Mouse (Mus musculus): ENCODE measurements around the gene Hmgb2. TPM values are rescaled to one million over a fixed set of nuclear protein-coding genes. Genes with fewer than 3 reads are reported as not detected.
"Not testable (repeated sequence)": the region's sequence is repeated elsewhere in the genome, so short reads cannot be mapped to it uniquely, and the experiment has no call there.

The Hmgb2 gene
- total RNA-seq, 2 experiments from 2014 or later, result 8.6 to 12.6 TPM

DNA sequence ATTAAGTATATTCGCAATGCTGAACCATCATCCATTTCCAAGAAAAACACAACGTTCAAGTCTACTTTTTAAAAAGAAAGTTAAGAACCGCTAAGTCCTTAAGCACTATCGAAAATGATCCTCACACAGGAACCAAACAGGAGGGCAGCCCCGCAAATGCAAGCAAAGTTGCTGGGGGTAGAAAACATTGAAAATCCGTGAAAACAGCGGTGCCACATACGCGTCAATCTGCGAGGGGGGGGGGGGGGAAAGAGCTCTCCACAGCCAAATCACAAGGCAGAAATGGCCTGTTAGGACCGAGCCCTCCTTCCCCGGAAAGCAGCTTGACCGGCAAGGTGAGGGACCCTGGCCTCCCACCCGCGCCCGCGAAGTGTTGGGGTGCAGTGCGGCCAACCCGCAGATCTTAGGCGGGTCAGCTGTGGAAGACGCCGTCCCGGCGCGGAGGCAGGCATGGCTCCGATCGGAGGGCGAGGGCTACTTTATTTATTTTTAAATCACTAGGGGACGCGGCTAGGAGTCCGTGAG is 854 bp upstream of the Hmgb2 start:
- DNase-seq, result peak in 1 of 2 experiments; percentile 35

DNA sequence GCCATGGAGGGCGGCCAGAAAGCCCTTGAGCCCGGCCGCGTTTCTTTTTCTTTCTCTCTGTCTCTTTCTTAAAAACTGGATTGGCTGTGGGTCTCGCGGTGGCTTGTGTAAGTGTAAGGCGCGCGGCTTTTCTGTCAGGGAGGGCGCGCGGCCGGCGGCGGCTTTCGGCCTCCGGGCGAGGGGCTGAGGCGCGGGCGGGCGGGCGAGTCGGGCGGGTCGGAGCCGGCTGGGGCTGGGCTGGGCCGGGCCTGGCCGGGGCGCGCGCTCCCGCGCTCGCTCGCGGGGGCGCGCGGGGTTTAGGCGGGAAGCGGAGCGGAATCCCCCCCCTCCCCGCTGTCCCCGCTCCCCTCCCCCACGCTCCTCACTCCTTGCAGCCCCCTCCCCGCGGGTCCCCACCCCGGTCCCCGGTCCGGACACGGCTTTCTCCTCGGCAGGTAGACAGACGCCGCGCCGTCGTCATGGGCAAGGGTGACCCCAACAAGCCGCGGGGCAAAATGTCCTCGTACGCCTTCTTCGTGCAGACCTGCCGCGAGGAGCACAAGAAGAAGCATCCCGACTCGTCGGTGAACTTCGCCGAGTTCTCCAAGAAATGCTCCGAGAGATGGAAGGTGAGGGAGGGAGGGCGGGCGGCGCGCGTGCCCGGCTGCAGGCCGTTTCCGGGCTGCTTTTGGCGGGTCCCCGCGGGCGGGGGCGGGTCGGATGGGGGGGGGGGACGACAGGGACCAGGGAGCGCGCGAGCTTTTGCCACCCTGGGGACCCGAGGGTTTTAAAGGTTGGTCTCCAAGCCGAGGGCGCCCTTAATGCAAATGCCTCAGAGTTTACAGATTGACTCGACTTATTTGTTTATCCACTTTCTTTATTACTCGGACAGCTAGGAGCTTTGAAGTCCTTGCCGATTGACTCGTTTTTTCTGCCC is 692 bp downstream of the Hmgb2 start:
- DNase-seq, result peak; percentile 27 to 47

DNA sequence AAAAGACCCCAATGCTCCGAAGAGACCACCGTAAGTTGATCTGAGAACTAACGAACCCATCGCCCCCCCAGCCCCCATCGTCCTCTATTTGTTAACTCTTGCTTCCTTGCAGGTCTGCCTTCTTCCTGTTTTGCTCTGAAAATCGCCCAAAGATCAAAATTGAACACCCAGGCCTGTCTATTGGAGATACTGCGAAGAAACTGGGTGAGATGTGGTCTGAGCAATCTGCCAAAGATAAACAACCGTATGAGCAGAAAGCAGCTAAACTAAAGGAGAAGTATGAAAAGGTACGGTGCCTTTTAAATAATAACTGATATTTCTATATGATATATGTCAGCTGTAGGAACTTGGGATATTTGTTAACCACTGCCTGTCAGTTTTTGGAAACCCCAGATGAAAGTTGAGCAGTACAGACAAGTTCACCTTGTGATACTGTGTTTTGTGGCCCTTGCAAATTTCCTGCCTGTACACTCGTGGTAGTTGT is 1.5 kb downstream of the Hmgb2 start:
- DNase-seq, result not testable (repeated sequence)

DNA sequence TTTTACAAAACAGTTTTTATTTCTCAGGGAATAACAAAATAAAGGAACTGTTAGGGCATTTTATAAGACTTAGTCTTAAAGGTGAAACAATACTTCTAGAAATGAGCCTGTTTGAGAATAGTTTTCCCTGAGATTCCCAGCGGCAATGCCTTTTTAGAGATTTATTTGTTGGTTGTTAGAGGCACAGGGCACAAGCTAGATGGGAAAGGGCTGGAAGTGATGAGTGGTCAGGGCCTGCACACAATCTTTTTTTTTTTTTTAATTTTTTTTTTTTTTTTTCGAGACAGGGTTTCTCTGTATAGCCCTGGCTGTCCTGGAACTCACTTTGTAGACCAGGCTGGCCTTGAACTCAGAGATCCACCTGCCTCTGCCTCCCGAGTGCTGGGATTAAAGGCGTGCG is 5.0 kb downstream of the Hmgb2 start:
- not testable (repeated sequence) for DNase-seq

DNA sequence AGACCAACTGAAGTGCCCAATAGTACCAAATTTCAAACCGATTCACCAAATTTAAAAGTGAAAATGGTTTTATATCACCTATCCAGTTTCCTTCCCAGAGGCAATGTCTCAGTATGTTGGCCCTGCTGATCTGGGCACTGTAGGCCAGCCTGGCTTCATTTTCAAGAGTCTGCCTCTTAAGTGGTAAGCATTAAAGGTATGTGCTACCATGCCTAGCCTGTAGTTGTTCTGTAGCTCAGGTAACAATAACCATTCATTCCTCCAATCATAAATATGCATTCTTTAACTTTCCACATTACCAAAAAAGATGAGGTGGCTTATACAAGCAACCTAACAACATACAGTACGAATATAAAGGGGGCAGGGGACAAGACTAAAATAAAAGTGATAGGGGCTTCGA is 6.0 kb downstream of the Hmgb2 start:
- no peak for DNase-seq

DNA sequence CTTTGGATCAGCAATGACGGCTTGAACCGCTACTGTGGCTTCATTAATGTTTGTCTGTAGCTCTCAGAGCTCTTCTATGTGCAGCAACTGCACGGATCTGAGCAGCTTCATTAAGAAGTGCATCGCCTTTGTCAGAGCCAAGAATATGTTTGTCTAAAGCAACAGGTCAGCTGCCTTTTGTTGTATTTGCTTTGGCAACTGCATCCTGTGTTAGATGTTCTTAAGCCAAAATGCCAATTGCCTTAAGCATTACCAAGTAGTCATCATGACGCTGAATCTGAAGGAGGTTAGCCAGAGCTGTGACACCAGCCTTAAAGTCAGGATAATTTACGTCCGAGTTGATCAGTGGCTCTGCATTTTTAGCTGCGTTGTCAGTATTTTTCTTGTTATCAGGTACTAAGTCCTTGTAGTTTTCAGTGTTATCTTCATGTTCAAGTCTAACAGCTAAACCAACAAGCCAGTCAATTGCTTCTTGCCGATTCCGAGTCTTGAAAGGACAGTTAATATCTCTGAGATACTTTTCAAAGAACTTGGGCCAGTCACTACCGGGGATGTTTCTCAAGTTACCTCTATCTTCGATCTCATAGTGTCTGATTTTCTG is 8.6 kb downstream of the Hmgb2 start:
- no peak for DNase-seq

DNA sequence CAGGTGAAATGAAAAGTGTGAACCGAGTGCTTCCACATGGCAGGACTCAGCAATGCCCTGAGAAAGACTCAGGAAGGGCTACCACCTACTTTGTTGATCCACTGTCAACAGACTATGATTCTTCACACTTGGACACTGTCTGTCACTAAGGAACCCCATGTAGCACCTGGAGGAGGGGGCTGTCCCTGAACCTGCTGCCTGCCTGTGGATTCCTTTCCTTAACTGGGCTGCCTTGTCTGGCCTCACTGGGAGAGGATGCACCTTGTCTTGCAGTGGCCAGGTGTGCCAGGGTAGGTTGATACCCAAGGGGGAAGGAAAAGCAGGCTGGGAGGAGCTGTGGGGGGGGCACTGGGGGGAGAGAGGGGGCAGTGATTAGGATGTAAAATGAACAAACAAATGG is 16.3 kb downstream of the Hmgb2 start:
- DNase-seq, result no peak

DNA sequence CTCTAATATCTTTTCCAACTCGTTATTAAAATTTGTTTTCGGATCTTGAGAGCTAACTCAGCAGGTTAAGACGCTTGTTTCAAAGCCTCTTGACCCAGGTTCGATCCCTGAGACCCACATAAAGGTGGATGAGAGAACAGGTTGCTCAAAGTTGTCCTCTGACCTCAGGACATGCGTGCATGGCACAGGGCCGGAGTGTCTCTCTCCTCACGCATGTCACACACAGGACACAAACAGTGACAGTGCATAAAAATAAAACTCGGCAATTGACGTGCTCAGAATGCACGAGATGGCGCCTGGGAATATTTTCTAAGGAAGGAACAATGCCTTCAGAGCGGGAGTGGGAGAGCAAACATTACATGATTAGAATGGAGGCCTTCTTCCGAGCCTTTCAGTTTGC is 18.5 kb downstream of the Hmgb2 start:
- no peak for DNase-seq

DNA sequence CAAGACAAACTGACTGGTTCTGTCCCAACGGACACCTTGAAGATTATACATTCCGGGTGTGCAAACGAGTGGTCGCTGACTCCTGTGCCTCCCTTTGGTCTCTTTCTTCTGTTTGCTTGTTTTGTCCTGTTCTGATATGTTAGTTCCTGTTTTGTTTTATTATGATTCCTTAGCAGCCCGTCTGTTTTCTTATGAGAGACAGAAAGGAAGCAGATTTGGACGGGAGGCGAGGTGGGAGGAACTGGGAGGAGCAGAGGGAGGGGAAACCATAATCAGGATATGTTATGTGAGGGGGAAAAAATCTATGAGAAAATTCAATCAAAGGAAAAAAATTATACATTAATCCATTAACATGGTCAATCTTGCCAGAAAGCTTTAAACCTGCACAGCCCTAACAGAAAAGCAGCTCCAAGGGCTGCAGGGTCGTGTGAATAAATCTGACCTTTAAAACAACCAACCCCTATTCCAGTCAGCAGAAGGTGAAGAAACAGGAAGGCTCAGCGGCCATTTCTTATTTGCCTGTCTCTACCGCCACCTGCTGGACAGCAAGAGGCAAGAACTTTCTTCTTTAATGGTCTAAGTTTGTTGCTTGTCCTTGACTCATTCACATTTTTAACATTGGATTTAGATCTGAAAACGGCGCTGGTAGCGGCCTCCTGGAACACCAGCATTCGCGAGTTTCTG is 19.1 kb downstream of the Hmgb2 start:
- DNase-seq, result peak; percentile 90 to 93

DNA sequence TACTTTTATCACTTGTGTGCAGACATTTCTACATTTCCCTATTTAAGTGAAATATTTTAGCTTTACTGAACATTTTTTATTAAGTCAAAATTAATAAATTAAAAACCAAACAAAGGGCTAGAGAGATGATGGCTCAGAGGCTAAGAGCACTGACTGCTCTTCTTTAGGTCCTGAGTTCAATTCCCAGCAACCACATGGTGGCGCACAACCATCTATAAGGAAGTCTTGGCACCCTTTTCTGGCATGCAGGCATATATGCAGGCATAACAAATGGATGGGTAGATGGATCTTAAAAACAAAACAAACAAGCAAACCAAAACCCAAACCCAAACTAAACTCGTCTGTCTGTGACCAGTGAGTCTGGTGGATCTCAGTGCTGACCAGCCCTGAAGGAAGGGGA is 20.5 kb downstream of the Hmgb2 start:
- no peak for DNase-seq

DNA sequence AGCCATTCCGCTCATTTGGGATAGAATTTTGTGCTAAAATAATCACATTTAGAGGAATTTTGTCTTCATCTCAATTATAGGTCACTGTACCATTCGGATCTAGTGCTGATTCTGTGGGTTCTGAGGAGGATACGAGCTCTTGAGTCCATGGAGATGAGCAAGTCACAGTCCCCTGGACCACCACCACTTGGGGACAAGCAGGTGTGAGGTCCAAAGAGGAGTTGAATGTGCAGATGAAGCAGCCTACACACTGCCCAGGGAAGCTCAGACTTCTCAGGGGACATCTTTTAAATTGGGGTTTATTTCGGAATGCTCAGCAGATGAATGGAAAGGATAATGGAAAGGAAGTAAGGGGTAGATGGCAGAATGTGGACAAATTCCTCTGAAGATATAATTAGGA is 21.4 kb downstream of the Hmgb2 start:
- no peak for DNase-seq

DNA sequence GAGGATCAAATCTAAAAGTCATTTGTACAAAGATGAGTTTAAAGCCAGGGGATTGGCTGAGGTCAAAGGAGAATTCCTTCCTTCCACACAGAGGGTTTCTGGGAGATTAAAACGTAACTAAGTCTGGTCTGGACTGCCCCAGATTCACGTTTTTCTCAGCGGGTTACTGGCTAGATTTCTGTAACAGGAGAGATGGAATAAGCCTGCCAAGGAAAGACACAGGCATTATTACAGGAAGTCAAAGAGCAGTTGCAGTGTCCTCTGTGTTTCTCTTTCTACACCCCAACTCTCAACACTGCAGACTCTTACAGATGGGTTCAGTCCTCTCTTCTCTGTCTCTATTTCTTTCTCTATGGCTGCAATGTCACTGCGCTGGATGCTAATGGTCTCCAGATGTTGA is 22.8 kb downstream of the Hmgb2 start:
- no peak for DNase-seq

DNA sequence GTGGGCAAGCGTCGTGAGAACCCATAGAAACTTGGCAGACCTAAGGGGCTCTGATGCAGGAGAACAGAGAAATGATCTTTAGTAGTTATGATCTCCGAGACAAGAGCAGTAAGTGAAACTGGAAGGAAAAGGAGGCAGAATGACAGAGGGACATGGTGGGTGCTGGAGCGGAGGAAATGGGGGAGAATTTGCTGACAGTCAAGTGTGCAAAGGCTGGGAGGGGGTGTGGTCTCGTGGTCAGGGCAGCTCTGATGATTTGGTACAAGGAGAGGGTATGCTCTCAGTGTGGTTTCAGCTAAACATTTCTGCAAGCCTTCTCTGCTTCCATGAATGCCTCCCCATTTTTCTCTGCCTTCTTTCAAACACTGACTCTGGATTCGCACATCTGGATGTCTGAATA is 24.5 kb downstream of the Hmgb2 start:
- DNase-seq, result no peak

DNA sequence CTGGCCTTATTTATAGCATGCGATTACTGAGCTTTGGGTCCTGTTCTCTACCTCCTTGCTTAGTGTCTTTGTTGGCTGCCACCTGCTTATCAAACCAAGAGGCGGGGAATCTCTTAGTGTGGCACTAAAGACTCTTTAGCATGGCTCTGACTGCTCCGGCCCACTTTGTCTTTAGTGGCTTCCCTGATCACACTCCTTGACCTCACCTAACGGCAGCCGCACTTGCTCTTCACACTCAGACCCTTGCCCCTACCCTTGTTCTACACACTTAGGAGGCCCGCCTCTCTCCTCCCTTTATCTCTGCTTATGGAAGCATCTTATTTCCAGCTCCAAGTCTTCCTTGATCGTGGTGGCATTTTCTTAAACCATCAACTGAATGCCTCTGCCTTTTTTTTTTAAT is 26.9 kb downstream of the Hmgb2 start:
- DNase-seq, result no peak

DNA sequence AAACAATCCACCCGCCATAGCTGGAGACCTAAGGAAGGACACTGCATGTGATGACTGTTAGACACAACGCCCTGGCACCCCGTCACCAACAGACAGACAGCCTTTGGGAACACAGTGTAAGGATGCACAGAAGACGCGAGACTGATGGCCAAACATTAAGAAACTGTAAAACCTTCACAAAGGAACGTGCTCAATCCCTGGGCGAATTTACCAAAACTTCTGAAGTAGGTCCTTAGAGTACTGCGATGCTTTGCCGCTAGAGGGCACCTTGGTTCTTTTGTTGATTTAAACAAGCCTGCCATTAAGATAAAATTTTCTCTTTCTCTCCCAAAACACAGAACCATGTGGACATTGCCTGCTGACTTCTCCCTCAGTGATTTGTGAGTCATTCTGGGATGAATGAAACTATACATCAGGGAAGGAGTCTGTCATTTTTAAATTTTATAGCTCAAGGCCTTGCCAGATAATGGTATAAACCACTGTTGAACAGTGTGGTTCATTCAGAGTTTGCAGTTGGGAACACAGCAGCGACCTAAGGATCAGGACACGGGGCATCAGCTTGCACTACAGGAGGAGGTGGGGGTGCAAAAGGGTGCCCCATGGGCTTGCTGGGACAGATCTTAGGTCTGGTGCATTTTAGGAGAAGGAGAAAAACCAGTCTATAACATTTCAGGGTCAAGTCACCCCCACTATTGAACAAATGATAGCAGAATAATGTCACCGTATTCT is 28.6 kb downstream of the Hmgb2 start:
- peak; percentile 58 to 86 for DNase-seq

DNA sequence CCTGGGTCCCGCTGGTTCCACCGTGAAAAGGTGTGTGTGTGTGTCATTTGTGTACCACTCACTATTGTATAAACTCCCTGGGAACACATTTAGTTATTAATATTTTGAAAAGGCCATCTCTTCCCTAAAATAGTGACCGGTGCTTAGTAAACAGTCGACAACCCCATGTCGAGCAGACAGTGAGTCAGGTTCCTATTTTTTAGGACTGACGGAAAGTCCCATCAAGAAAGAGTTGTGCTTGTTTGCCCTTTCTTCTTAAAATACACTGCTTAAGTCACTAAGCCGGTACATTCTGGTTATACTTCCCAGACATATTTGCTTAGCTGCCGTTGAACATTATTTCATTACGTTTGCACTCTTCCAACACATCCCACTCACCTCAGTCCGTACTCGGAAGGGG is 29.2 kb downstream of the Hmgb2 start:
- DNase-seq, result no peak

DNA sequence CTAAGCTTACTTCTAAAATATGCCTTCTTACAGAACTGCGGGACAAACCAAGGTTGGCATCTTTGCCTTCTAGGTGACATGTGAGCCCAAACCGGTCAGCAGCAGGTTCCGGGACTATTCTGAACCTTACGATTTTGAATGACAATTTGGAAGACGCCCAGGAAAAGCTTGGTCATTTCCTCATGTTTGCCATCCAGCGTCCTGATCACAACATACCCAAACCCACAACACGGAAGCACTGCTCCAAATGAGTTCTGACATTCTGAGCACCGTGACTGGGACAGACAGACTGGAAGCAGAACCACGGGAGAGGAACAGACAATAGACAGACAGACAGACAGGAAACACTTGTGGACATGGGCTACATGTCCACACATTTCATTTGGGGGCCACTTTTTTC is 29.7 kb downstream of the Hmgb2 start:
- peak in 1 of 2 experiments; percentile 17 for DNase-seq

DNA sequence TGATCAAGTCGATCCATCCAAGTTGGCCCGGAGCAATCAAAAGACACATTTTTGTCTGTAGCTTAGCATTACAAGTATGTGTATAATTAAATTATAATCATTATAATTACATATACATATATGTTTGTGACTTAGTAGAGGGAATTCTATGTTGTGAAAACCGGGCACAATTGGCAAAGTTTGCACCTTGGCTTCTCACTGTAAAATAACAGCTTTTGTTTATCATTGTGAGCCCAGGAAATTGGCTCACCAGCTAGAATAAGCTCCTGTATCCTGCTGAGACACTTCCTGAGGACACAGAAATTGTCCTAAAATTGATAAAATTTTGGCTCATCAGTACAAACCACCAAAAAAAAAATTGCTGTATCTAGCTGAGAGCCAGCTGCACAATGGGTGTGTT is 34.7 kb downstream of the Hmgb2 start:
- DNase-seq, result no peak

DNA sequence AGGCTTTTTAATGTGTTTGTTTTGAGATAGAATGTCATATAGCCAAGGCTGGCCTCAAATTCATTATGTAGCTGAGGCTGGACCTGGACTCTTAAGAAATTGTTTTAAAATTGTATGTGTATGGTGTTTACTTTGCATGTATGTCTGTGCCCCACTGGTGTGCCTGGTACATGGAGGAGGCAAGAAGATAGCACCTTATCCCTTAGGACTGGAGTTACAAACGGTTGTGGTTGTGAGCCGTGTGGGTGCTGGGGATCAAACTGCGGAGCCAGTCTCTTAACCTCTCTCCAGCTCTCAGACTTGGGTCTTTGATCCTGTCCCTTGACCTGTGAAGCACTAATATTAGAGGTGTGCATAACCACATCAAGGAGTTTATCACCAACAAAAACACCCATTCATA is 35.1 kb downstream of the Hmgb2 start:
- no peak for DNase-seq

DNA sequence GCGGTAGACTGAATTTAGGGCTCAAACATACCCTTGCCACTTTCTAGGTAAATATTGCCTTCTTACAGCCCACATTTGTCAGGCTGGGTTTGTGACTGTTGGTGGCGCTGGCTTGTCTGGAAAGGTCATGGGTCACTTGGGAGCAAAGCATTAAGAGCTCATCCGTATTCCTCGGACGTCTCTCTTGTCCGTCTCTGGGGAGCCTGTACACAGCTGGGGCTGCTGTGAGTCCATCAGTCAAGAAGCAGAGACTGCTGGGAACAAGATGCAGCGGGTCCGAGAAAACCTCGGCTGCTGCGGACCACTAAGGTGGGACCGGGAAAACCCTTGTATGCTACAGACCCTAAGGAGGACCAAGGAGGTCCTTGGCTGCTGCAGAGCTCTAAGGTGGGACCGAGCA is 35.9 kb downstream of the Hmgb2 start:
- DNase-seq, result no peak

DNA sequence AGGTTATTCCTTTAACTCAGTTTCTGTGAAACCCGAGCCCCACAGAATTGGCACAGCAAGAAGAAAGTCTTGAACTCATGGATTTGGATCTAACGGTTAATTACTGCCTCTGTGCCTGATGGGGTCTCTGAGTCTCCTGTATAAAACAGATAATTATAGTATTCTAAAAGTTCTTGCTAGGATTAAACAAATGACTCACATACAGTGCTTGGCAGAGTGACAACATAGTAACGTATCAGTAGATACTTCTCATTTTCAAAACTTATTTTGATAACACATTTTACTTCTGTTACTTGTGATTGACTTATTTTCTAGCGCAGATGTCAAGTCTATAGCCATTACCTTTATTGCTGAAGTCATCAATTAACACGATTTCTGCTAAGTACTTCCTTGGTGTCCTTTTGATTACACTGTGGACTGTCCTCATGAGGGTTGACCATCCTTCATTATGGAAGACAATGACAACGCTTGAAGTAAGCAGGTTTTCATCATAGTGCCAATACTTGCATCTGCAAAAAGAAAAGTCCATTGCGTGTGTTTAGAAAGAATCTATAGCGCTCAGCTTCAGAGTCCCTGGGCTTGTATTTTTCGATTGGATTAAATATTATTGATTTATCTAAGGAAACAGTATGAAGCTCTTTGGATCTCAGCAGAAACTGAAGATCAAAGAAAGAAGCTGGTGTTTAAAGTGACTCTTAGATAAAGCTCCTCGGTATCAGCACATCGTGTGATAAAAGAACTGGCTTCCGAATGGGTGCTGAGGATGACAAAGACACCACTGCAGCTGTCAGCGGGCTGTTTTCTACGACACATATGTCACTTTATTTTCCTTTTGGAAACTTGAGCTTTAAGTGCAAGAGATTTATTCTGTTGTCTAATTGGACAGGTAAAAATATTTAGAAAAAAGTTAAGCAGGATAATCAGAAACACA is 40.7 kb downstream of the Hmgb2 start:
- DNase-seq, result no peak
